Mouse (Mus musculus) midbrain, embryonic 15.5 days (tissue): ENCODE data around the gene Tmco5. TPM values are rescaled to one million over a fixed set of nuclear protein-coding genes. Genes with fewer than 3 reads are reported as not detected.

Source experiments
- ATAC-seq: fragments of 200-750 bp; cut with Nextera tagmentation; replicated peaks from 2 replicates; pipeline ENCODE4 v1.8.0; 2017; ENCODE audit warnings: moderate TSS enrichment
- H3K27ac ChIP-seq: fragments of 300-500 bp; sonication (generic); 2 replicates; pipeline ENCODE4 v1.5.1; 2015; ENCODE audit warnings: mild to moderate bottlenecking, inconsistent platforms
- H3K27me3 ChIP-seq: fragments of 300-500 bp; sonication (generic); replicated peaks from 2 replicates; pipeline ENCODE4 v1.6.1; 2015; ENCODE audit warnings: inconsistent platforms
- H3K36me3 ChIP-seq: fragments of 300-500 bp; sonication (generic); replicated peaks from 2 replicates; pipeline ENCODE4 v1.6.1; 2015; ENCODE audit warnings: inconsistent platforms
- H3K4me1 ChIP-seq: fragments of 300-500 bp; sonication (generic); 2 replicates; pipeline ENCODE4 v1.6.1; 2015; ENCODE audit warnings: inconsistent platforms
- H3K4me2 ChIP-seq: fragments of 300-500 bp; sonication (generic); 2 replicates; pipeline ENCODE4 v1.6.1; 2015; ENCODE audit warnings: inconsistent platforms, mild to moderate bottlenecking, moderate library complexity
- H3K4me3 ChIP-seq: fragments of 300-500 bp; sonication (generic); 2 replicates; pipeline ENCODE4 v1.5.1; 2015; ENCODE audit warnings: mild to moderate bottlenecking, inconsistent platforms
- H3K9ac ChIP-seq: fragments of 300-500 bp; sonication (generic); 2 replicates; pipeline ENCODE4 v1.6.1; 2015; ENCODE audit warnings: mild to moderate bottlenecking, inconsistent platforms
- H3K9me3 ChIP-seq: fragments of 300-500 bp; sonication (generic); 2 replicates; pipeline ENCODE4 v1.6.1; 2016; ENCODE audit warnings: inconsistent platforms
- WGBS: fragments of 180-500 bp; shearing (Covaris S2); methylation state at CpG from one replicate; pipeline ENCODE4 v1.1.7; 2015; ENCODE audit warnings: mixed read lengths; 5-methylcytosine and 5-hydroxymethylcytosine counted together
- polyA plus RNA-seq: library from polyadenylated mRNA; unstranded; fragments of >200 nt; fragmentation: Nextera tagmentation; extraction: Ambion mirVana; gene quantifications from 2 replicates; pipeline ENCODE4 v1.2.1, GENCODE M21; 2015

The Tmco5 gene
- polyA plus RNA-seq, 1 experiment from 2014 or later, result not detected

DNA sequence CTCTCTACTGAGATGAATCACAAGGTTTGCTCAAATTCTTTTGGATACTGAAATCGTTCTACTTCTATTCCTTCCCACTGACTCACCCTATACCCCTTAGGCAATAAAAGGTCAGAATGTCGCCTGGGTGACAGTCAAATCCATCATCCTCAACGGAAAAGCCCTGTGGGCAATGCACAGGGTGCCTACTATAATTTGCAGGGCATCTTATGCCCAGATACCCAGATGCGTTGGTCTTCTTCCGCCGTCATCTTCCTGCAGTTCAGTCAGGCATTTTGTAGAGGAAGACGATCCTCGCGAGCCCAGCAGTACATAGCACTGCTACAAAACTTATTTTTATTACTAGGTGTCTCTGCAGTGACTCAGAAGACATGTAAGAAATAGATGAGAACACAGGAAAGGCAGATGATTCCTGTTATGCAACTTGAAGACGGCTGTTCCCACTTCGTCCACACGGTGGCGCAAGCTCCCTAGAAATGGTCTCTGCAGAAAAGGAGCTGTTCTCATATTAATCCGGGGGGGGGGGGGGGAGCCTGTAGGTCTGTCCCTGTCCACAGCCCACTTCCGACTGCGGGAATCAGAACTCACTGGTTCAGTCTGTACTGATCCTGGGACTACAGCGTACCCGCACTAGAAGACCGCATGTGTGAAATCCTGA is 21.3 kb downstream of the Tmco5 start:
- WGBS, result 16% methylated on average over 19 of the region's 19 CpGs
- Histone ChIP-seq H3K27me3 (0 out of 2 replicates have a peak, but pooled peaks cover 2% of the 10 kb centered on the region), H3K36me3 (no peaks in the 10 kb centered on the region), H3K4me1 (no peaks in the 10 kb centered on the region), H3K4me3 (peak overlapping the region; percentile 36), H3K9me3 (no peaks in the 10 kb centered on the region), H3K27ac (0 out of 2 replicates have a peak overlapping the region, but pooled peaks have one; percentile 31), H3K9ac (peak overlapping the region; percentile 31; the same call in 1 of the 2 replicates), H3K4me2 (peak overlapping the region; percentile 62)
- ATAC-seq, result peak; percentile 88

DNA sequence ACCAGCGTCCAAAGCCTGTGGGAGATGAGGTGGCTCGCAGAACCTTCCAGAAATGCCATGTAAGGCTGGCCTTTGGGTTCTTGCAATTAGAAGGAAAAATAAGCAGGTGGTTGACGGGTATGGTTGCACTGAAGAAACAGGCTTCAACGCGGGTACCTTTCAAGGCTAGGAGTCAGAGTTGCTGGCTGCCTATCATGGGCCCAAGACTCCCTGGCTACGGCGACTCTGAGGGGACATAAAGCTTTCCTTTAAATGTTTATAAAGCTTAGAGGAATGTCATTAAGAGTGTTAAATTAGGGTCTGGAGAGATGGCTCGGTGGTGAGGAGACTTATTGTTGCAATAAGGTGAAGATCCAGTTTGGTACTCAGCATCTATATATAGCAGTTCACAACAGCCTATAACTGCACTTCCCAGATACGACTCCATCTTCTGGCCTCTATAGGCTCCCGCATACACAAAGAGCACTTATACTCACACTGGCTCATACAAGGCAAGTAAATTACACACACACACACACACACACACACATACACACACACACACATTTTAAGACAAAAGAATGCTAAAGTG is 21.9 kb downstream of the Tmco5 start:
- Histone ChIP-seq H3K27ac (0 out of 2 replicates have a peak overlapping the region, but pooled peaks have one; percentile 31), H3K4me1 (no peaks in the 10 kb centered on the region), H3K27me3 (0 out of 2 replicates have a peak, but pooled peaks cover 2% of the 10 kb centered on the region), H3K4me2 (peak overlapping the region; percentile 62), H3K36me3 (no peaks in the 10 kb centered on the region), H3K9ac (peak overlapping the region; percentile 31; the same call in 1 of the 2 replicates), H3K9me3 (no peaks in the 10 kb centered on the region), H3K4me3 (peak overlapping the region; percentile 36)
- WGBS, result 34% methylated on average over 10 of the region's 10 CpGs
- ATAC-seq, result peak; percentile 79

DNA sequence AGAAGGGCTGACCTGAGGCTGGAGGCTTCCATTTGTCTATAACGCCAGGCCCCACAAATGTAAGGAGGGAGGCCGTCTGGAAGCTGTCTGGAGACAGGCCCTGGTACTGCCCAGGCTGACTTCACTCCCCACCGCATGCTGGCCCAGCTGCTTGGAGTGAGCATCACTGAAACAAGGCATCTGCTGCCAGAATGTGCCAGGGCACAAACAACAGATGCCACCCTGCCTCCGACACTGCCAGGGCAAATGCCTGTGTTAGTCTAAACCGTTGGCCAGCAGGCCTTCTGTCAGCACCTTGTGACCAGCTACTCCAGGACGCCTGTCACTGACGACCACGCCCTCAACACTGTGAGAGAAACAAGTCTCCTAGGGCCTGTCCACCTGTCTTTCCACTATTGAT is 29.8 kb downstream of the Tmco5 start:
- Histone ChIP-seq H3K27me3 (no peaks in the 10 kb centered on the region), H3K4me3 (no peak overlapping the region), H3K36me3 (no peaks in the 10 kb centered on the region), H3K9ac (no peak overlapping the region), H3K4me1 (no peaks in the 10 kb centered on the region), H3K27ac (no peak overlapping the region), H3K9me3 (no peaks in the 10 kb centered on the region), H3K4me2 (no peak overlapping the region)
- no peak for ATAC-seq
- 81% methylated on average over 8 of the region's 8 CpGs for WGBS

DNA sequence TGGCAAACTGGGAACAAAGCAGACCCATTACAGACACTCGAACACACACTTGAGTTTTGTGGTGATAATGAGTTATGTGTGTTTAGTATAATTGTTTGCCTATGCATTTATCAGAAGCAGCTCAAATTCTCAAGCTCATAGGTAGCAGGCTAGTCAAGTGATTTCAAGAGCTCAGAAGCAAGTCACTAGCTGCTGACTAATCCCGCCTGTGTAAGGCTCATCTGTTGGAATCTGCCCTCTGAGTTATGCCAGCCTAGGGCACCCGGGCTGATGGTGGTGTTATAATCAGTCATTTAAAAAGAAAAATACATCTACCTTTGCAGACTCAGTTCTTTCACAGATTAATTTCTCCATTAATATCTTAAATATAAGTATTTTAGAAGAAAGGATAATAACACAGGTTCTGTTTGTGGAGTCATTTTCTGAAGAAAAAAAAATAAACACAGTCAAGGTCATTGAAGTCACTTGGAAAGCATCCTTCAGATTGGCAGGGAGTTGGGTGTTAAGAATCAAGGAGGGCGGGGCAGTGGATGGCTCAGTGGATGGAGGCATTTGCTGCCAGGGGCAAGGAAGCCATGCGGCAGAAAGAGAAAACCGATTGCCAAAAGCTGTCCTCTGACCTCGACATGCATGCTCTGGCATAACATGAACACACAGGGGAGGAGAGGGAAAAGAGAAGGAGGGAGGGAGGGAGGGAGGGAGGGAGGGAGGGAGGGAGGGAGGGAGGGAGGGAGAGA is 34.0 kb downstream of the Tmco5 start:
- Histone ChIP-seq H3K27me3 (no peaks in the 10 kb centered on the region), H3K27ac (no peak overlapping the region), H3K4me1 (no peaks in the 10 kb centered on the region), H3K9me3 (no peaks in the 10 kb centered on the region), H3K9ac (no peak overlapping the region), H3K36me3 (no peaks in the 10 kb centered on the region), H3K4me2 (no peak overlapping the region), H3K4me3 (no peak overlapping the region)
- WGBS, result 83% methylated on average over 7 of the region's 7 CpGs
- no peak for ATAC-seq

DNA sequence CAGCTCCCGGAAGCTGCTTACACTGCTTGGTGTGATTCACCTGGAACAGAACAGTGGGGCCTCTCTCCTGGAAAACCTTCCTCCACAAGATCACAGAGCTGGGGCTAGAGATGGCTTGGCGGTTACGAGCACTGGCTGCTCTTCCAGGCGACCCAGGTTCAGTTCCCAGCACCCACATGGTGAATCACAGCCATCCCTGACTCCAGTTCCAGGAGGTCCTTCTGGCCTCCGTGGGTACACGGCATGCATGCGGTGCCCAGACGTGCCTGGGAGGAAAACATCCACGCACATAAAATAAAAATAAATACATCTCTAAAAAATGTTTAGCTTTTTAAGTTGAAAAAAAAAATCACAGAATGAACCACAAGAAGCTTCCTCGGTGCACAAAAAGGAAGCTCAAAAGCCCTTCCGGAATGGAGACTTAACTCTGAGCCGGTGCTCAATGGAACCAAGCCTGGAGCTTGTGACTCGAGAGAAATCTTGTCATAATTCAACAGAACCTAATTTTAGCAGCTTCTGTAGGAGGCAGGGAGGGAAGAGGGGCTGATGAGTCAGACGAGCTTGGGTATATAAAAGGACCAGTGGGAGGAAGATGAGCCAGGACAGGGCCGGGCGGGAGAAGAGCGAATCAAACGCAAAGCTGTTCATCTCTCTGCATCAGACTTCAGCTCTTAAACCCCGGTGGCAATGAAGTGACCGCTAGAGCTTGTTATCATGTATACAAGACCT is 35.4 kb downstream of the Tmco5 start:
- no peaks in the 10 kb centered on the region for H3K27me3 ChIP-seq
- ATAC-seq, result no peak
- H3K4me3 ChIP-seq, result no peak overlapping the region
- no peak overlapping the region for H3K27ac ChIP-seq
- H3K9me3 ChIP-seq, result no peaks in the 10 kb centered on the region
- no peaks in the 10 kb centered on the region for H3K4me1 ChIP-seq
- H3K9ac ChIP-seq, result no peak overlapping the region
- no peak overlapping the region for H3K4me2 ChIP-seq
- H3K36me3 ChIP-seq, result no peaks in the 10 kb centered on the region
- WGBS, result 87% methylated on average over 20 of the region's 20 CpGs

DNA sequence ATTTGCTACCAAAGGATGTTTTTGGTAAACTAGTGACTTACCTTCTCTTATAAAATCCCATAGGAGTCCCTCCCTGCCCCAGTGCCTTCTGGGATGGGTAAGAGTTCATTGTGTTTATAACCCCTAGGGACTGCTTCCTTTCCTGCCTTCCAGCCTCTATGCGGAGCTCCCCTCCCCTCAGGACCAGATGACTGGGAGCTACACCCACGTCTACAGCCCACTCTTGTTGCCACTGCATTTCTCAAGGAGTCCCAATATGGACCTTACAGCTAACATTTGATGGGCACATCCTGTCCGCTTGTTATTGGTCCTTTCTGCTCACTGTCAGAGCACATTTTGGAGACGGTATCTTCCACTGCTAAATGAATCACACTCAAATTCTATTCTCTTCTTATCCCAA is 36.1 kb downstream of the Tmco5 start:
- WGBS, result 89% methylated on average over 4 of the region's 4 CpGs
- Histone ChIP-seq H3K27ac (no peak overlapping the region), H3K27me3 (no peaks in the 10 kb centered on the region), H3K4me2 (no peak overlapping the region), H3K4me1 (no peaks in the 10 kb centered on the region), H3K36me3 (no peaks in the 10 kb centered on the region), H3K4me3 (no peak overlapping the region), H3K9ac (no peak overlapping the region), H3K9me3 (no peaks in the 10 kb centered on the region)
- ATAC-seq, result no peak

DNA sequence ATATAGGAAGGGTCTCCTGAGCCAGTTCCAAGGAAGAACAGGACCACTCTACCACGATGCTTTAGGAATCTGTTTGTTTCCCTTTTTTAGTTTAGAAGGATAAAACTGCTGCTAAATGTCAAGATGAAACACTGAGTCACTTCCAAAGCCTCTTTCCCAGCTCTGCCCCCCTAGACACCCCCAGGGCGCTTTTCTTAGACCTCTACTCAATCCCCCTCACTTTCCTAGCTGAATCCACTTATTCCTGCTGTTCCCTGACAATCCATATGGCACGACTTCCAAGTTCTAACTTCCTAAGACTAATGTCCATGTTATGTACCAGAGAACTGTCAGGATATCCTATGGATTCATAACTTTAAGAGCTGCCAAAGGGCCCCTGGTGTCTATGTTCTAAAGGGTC is 40.1 kb downstream of the Tmco5 start:
- Histone ChIP-seq H3K4me1 (no peaks in the 10 kb centered on the region), H3K4me2 (no peak overlapping the region), H3K9me3 (no peaks in the 10 kb centered on the region), H3K4me3 (no peak overlapping the region), H3K36me3 (no peaks in the 10 kb centered on the region), H3K27ac (no peak overlapping the region), H3K27me3 (no peaks in the 10 kb centered on the region), H3K9ac (no peak overlapping the region)
- WGBS, result 68% methylated on average over 3 of the region's 3 CpGs
- no peak for ATAC-seq

DNA sequence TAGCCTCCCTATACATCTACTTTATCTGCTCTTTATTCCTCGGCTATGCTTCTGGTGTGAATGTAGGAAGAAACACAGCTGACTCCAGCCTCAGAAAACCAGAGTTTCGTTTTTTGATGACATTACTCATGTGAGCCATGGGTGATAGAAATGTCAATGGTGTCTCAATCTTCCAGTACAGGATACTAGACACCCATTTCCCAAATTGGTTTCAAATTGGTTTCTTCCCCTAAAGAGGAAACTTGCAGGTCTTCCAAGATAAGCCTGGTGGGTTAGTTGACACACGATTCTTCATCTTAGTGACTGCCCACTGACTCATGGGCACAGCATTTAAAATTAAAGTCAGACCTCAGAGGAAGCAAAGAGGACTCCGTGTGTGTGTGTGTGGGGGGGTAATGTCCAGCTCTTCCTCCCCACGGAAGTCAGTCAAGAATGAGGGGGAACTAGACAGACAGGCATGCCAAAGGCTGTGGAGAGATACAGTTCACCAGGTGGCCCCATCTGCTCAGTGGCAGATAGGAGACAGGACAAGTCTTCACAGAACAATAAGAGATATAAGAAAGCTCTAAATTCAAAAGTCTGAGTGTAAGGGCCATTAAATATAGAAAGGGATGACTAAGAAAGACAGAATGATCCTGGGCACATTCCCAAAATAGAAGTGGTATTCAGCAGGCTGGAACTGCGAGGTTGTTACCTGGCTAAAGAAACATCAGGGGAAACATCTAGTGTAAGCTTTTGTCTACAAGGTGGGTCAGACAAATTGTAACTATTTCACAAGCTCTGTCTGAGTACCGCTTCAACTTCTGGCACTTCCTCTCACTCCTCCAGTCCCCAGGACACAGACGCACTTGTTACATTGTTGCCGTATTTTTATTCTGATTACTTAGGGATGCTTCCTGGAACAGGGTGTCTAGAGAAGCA is 44.3 kb downstream of the Tmco5 start:
- ATAC-seq, result no peak
- Histone ChIP-seq H3K4me3 (no peak overlapping the region), H3K9ac (no peak overlapping the region), H3K4me1 (no peaks in the 10 kb centered on the region), H3K27me3 (no peaks in the 10 kb centered on the region), H3K36me3 (no peaks in the 10 kb centered on the region), H3K9me3 (no peaks in the 10 kb centered on the region), H3K4me2 (no peak overlapping the region), H3K27ac (no peak overlapping the region)
- WGBS, result 83% methylated on average over 9 of the region's 9 CpGs

DNA sequence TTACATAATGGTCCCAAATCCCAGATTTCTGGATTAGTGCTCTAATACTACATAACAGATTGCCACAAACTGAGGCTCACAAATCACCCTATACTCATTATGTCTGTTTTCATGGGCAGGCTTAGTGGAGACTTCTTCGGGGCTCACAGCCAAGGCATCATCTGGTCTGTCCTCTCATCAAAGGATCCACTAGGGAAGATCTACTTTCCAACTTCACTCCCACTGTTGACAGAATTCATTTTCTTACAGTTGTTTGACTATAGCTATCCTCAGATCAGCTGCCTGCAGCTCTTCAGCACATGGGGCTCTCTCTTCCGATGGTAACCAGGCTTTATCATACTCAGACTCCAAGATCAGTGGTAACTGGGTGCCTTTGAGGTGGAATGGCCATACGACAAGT is 45.2 kb downstream of the Tmco5 start:
- Histone ChIP-seq H3K4me3 (no peak overlapping the region), H3K36me3 (no peaks in the 10 kb centered on the region), H3K4me1 (no peaks in the 10 kb centered on the region), H3K9me3 (no peaks in the 10 kb centered on the region), H3K9ac (no peak overlapping the region), H3K27me3 (no peaks in the 10 kb centered on the region), H3K4me2 (no peak overlapping the region), H3K27ac (no peak overlapping the region)
- 83% methylated on average over 3 of the region's 3 CpGs for WGBS
- no peak for ATAC-seq

DNA sequence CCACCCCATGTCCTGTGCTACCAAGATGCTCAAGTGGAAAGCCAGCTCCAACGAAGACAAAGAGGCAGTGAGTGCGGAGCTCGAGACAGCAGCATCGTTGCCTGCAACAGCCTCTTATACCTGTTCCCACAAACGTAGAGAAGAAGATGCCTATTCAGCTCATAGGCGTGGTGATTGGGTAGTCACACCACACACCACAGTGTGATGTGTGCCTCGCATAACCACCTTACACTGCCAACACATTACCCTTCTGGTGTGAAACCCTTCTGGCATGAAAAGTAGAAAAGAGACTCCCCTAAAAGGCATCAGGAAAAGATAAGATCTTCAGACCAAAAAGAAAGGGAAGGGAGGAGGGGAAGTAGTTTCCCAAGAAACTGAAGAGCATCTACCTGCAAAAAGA is 45.8 kb downstream of the Tmco5 start:
- Histone ChIP-seq H3K4me3 (no peak overlapping the region), H3K4me2 (no peak overlapping the region), H3K9me3 (no peaks in the 10 kb centered on the region), H3K27me3 (no peaks in the 10 kb centered on the region), H3K36me3 (no peaks in the 10 kb centered on the region), H3K9ac (no peak overlapping the region), H3K4me1 (no peaks in the 10 kb centered on the region), H3K27ac (no peak overlapping the region)
- ATAC-seq, result no peak
- 88% methylated on average over 7 of the region's 7 CpGs for WGBS

DNA sequence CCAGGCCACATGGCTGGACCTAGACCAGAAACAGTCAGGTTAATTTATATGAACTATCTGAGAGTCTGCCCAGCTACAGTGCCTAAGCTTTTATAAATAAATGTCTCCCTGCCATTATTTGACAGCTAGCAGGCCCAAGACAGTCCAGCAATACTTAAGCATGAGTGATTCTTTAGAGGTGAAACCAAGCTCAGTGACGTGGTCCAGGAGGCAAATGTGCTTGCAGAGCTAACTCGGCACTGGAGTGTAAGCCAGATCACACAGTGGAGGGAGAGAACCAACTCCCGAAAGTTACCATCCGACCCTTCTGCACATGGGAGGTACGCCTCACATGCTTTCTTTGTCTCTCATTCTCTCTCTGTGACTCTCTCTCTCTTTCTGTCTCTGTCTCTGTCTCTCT is 46.7 kb downstream of the Tmco5 start:
- ATAC-seq, result no peak
- no peak overlapping the region for H3K4me3 ChIP-seq
- H3K27me3 ChIP-seq, result no peaks in the 10 kb centered on the region
- H3K27ac ChIP-seq, result no peak overlapping the region
- H3K36me3 ChIP-seq, result no peaks in the 10 kb centered on the region
- no peaks in the 10 kb centered on the region for H3K4me1 ChIP-seq
- H3K9me3 ChIP-seq, result no peaks in the 10 kb centered on the region
- WGBS, result 75% methylated on average over 5 of the region's 5 CpGs
- no peak overlapping the region for H3K4me2 ChIP-seq
- no peak overlapping the region for H3K9ac ChIP-seq
